Comparison of ENCODE assay signal across 13 mouse cellular contexts in the genomic region with DNA sequence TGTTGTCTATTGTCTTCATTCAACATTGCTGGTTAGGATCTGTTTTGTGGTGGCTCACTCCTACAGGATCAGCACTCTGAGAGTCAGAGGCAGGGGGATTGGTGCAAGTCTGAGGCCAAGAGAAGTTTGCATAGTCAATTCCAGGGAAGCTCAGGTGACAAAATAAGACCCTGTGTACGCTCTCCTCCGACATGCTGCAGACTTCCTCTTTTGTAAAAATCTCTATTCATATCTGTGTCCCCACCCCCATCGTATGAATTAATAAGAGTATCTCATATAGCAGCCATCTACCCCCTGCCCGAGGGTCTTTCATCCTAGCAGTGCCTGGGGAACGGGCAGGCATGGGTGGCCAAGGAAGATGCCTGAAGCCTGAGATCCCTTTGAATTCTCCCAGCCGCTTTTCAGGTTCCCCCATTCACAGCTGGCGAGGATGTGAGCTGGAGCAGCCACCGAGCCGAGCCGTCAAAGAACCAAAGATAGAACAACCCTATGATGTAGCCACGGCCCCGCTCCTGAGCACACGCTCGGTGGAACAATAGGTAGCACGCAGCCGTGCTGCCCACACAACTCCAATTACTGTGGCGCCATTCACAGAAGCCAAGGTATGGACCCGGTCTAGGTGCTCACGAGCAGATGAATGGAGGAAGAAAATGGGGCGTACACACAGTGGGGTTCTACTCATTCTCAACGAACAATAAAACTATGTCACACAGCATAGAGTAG.
"Had no signal": no experiment of that assay in that cellular context is flagged by ENCODE, and none has a peak within 500 bp of the region (broad histone marks: within the 10 kb centered on the region; RNA-seq: fewer than 3 reads in every experiment).

No protein-coding gene starts in this region.

- H3K36me3 ChIP-seq: kidney, embryonic 15.5 days; limb, embryonic 15.5 days; liver, embryonic 12.5 days; neural tube, embryonic 15.5 days had no signal

- ATAC-seq: liver, embryonic 12.5 days had no signal

- H3K4me3 ChIP-seq: kidney, embryonic 15.5 days; limb, embryonic 15.5 days; liver, embryonic 12.5 days; megakaryocyte, embryonic 14.5 days; myocyte; neural tube, embryonic 15.5 days had no signal

- H3K9ac ChIP-seq: kidney, embryonic 15.5 days; limb, embryonic 15.5 days; liver, embryonic 12.5 days; lung, embryonic 14.5 days; neural tube, embryonic 15.5 days had no signal

- H3K4me1 ChIP-seq: liver, embryonic 12.5 days; neural tube, embryonic 15.5 days had no signal

- DNase-seq: kidney, postnatal 14 days; lung, embryonic 14.5 days; lung, postnatal 10 days; right cerebral cortex, adult 18-20 months; thymus, postnatal 4 days had no signal

- H3K27ac ChIP-seq: kidney, embryonic 15.5 days; limb, embryonic 15.5 days; liver, embryonic 12.5 days; macrophage; neural tube, embryonic 15.5 days; stomach, postnatal 0 days had no signal

- H3K9me3 ChIP-seq: kidney, embryonic 15.5 days; limb, embryonic 15.5 days; liver, embryonic 12.5 days; neural tube, embryonic 15.5 days had no signal

- H3K27me3 ChIP-seq: kidney, embryonic 15.5 days; neural tube, embryonic 15.5 days had no signal

- H3K4me2 ChIP-seq: kidney, embryonic 15.5 days; limb, embryonic 15.5 days; liver, embryonic 12.5 days; lung, embryonic 14.5 days; neural tube, embryonic 15.5 days had no signal
